Mouse (Mus musculus): ENCODE measurements around the gene Neurog2. TPM values are rescaled to one million over a fixed set of nuclear protein-coding genes. Genes with fewer than 3 reads are reported as not detected.

The Neurog2 gene
- polyA plus RNA-seq, 1 experiment from 2014 or later: 77.7 TPM

GRCm38 (mm10) chr3:127628311-127629184, 4.4 kb upstream of the Neurog2 start:
- Histone ChIP-seq H3K9ac (ENCODE audit: low read length) (peak overlapping the region; percentile 4; the same call in 1 of the 2 replicates), H3K27ac (ENCODE audit: low read depth, low read length) (peak overlapping the region; percentile 62; the same call in 1 of the 2 replicates), H3K9me3 (ENCODE audit: control insufficient read depth, low read length) (no peaks in the 10 kb centered on the region), H3K4me3 (ENCODE audit: low read depth, low read length) (no peak overlapping the region), H3K36me3 (ENCODE audit: control insufficient read depth, insufficient read depth, low read length) (no peaks in the 10 kb centered on the region), H3K4me1 (ENCODE audit: control insufficient read depth, insufficient read depth, low read length) (peaks cover 38% of the 10 kb centered on the region), H3K4me2 (peak overlapping the region; percentile 27; the same call in 1 of the 2 replicates), H3K27me3 (ENCODE audit: control insufficient read depth, insufficient read depth, low read length) (peaks cover 89% of the 10 kb centered on the region)
- WGBS: under 1% methylated on average over 37 of the region's 37 CpGs
- DNase-seq (ENCODE audit: low spot score, missing footprints): peak; percentile 95
- no peak for ATAC-seq (ENCODE audit: low FRiP score)

GRCm38 (mm10) chr3:127630190-127630589, 2.7 kb upstream of the Neurog2 start:
- H3K4me2 ChIP-seq: no peak overlapping the region
- WGBS: 8% methylated on average over 1 of the region's 1 CpGs
- peaks cover 90% of the 10 kb centered on the region for H3K27me3 ChIP-seq (ENCODE audit: control insufficient read depth, insufficient read depth, low read length)
- no peaks in the 10 kb centered on the region for H3K9me3 ChIP-seq (ENCODE audit: control insufficient read depth, low read length)
- ATAC-seq (ENCODE audit: low FRiP score) (no peak), DNase-seq (ENCODE audit: low spot score, missing footprints) (peak; percentile 90)
- peaks cover 38% of the 10 kb centered on the region for H3K4me1 ChIP-seq (ENCODE audit: control insufficient read depth, insufficient read depth, low read length)
- H3K27ac ChIP-seq (ENCODE audit: low read depth, low read length): no peak overlapping the region
- no peak overlapping the region for H3K4me3 ChIP-seq (ENCODE audit: low read depth, low read length)
- no peak overlapping the region for H3K9ac ChIP-seq (ENCODE audit: low read length)
- H3K36me3 ChIP-seq (ENCODE audit: control insufficient read depth, insufficient read depth, low read length): no peaks in the 10 kb centered on the region

- 2% methylated on average over 17 of the region's 17 CpGs for WGBS
- peak; percentile 92 for DNase-seq (ENCODE audit: low spot score, missing footprints)
- H3K36me3 ChIP-seq (ENCODE audit: control insufficient read depth, insufficient read depth, low read length): no peaks in the 10 kb centered on the region
- H3K4me2 ChIP-seq: peak overlapping the region; percentile 55
- H3K9ac ChIP-seq (ENCODE audit: low read length): no peak overlapping the region
- H3K4me1 ChIP-seq (ENCODE audit: control insufficient read depth, insufficient read depth, low read length): peaks cover 35% of the 10 kb centered on the region
- H3K4me3 ChIP-seq (ENCODE audit: low read depth, low read length): 0 out of 2 replicates have a peak overlapping the region, but pooled peaks have one; percentile 1
- no peaks in the 10 kb centered on the region for H3K9me3 ChIP-seq (ENCODE audit: control insufficient read depth, low read length)
- H3K27ac ChIP-seq (ENCODE audit: low read depth, low read length): no peak overlapping the region
- no peak for ATAC-seq (ENCODE audit: low FRiP score)
- peaks cover 86% of the 10 kb centered on the region for H3K27me3 ChIP-seq (ENCODE audit: control insufficient read depth, insufficient read depth, low read length)
Observed at GRCm38 (mm10) chr3:127630735-127631372, 2.1 kb upstream of the Neurog2 start.

- Histone ChIP-seq H3K36me3 (ENCODE audit: control insufficient read depth, insufficient read depth, low read length) (no peaks in the 10 kb centered on the region), H3K4me1 (ENCODE audit: control insufficient read depth, insufficient read depth, low read length) (peaks cover 29% of the 10 kb centered on the region), H3K27me3 (ENCODE audit: control insufficient read depth, insufficient read depth, low read length) (peaks cover 87% of the 10 kb centered on the region), H3K4me2 (peak overlapping the region; percentile 55), H3K9me3 (ENCODE audit: control insufficient read depth, low read length) (no peaks in the 10 kb centered on the region), H3K4me3 (ENCODE audit: low read depth, low read length) (no peak overlapping the region), H3K27ac (ENCODE audit: low read depth, low read length) (peak overlapping the region; percentile 1; the same call in 1 of the 2 replicates), H3K9ac (ENCODE audit: low read length) (no peak overlapping the region)
- ATAC-seq (ENCODE audit: low FRiP score): no peak
- 0% methylated on average over 10 of the region's 10 CpGs for WGBS
- DNase-seq (ENCODE audit: low spot score, missing footprints): peak; percentile 93
Observed at GRCm38 (mm10) chr3:127631582-127631981, 1.4 kb upstream of the Neurog2 start.

- no peaks in the 10 kb centered on the region for H3K36me3 ChIP-seq (ENCODE audit: control insufficient read depth, insufficient read depth, low read length)
- ATAC-seq (ENCODE audit: low FRiP score) (peak; percentile 85), DNase-seq (ENCODE audit: low spot score, missing footprints) (no peak)
- H3K27me3 ChIP-seq (ENCODE audit: control insufficient read depth, insufficient read depth, low read length): peaks cover 88% of the 10 kb centered on the region
- under 1% methylated on average over 27 of the region's 32 CpGs for WGBS
- peak overlapping the region; percentile 55 for H3K4me3 ChIP-seq (ENCODE audit: low read depth, low read length)
- peak overlapping the region; percentile 55 for H3K4me2 ChIP-seq
- H3K9ac ChIP-seq (ENCODE audit: low read length): peak overlapping the region; percentile 4; the same call in 1 of the 2 replicates
- H3K27ac ChIP-seq (ENCODE audit: low read depth, low read length): peak overlapping the region; percentile 81
- no peaks in the 10 kb centered on the region for H3K9me3 ChIP-seq (ENCODE audit: control insufficient read depth, low read length)
- peaks cover 22% of the 10 kb centered on the region for H3K4me1 ChIP-seq (ENCODE audit: control insufficient read depth, insufficient read depth, low read length)
Observed at GRCm38 (mm10) chr3:127632531-127632930, 404 bp upstream of the Neurog2 start.

- H3K27me3 ChIP-seq (ENCODE audit: control insufficient read depth, insufficient read depth, low read length): peaks cover 89% of the 10 kb centered on the region
- H3K4me2 ChIP-seq: peak overlapping the region; percentile 55
- no peaks in the 10 kb centered on the region for H3K9me3 ChIP-seq (ENCODE audit: control insufficient read depth, low read length)
- ATAC-seq (ENCODE audit: low FRiP score) (peak; percentile 65), DNase-seq (ENCODE audit: low spot score, missing footprints) (peak; percentile 99)
- H3K27ac ChIP-seq (ENCODE audit: low read depth, low read length): peak overlapping the region; percentile 81
- peak overlapping the region; percentile 65 for H3K9ac ChIP-seq (ENCODE audit: low read length)
- peaks cover 14% of the 10 kb centered on the region for H3K4me1 ChIP-seq (ENCODE audit: control insufficient read depth, insufficient read depth, low read length)
- 1% methylated on average over 58 of the region's 58 CpGs for WGBS
- H3K4me3 ChIP-seq (ENCODE audit: low read depth, low read length): peak overlapping the region; percentile 55
- H3K36me3 ChIP-seq (ENCODE audit: control insufficient read depth, insufficient read depth, low read length): no peaks in the 10 kb centered on the region
Observed at GRCm38 (mm10) chr3:127634101-127634983, 1.4 kb downstream of the Neurog2 start.

- ATAC-seq (ENCODE audit: low FRiP score) (no peak), DNase-seq (ENCODE audit: low spot score, missing footprints) (peak; percentile 88)
- H3K9ac ChIP-seq (ENCODE audit: low read length): peak overlapping the region; percentile 65
- H3K4me3 ChIP-seq (ENCODE audit: low read depth, low read length): peak overlapping the region; percentile 55
- no peaks in the 10 kb centered on the region for H3K9me3 ChIP-seq (ENCODE audit: control insufficient read depth, low read length)
- no peaks in the 10 kb centered on the region for H3K36me3 ChIP-seq (ENCODE audit: control insufficient read depth, insufficient read depth, low read length)
- peak overlapping the region; percentile 55 for H3K4me2 ChIP-seq
- H3K4me1 ChIP-seq (ENCODE audit: control insufficient read depth, insufficient read depth, low read length): peaks cover 21% of the 10 kb centered on the region
- H3K27ac ChIP-seq (ENCODE audit: low read depth, low read length): peak overlapping the region; percentile 81
- under 1% methylated on average over 3 of the region's 3 CpGs for whole genome bisulfite sequencing
- H3K27me3 ChIP-seq (ENCODE audit: control insufficient read depth, insufficient read depth, low read length): peaks cover 90% of the 10 kb centered on the region
Observed at GRCm38 (mm10) chr3:127634984-127635349, 2.0 kb downstream of the Neurog2 start.

- Histone ChIP-seq H3K27ac (ENCODE audit: low read depth, low read length) (peak overlapping the region; percentile 72), H3K9ac (ENCODE audit: low read length) (no peak overlapping the region)
- under 1% methylated on average over 36 of the region's 36 CpGs for whole genome bisulfite sequencing
Observed at GRCm38 (mm10) chr3:127639875-127640761, 7.2 kb downstream of the Neurog2 start.

More at GRCm38 (mm10) chr3:127639875-127640761, 7.2 kb downstream of the Neurog2 start:
- Histone ChIP-seq H3K27me3 (ENCODE audit: control insufficient read depth, insufficient read depth, low read length) (peaks cover 87% of the 10 kb centered on the region), H3K4me3 (ENCODE audit: low read depth, low read length) (no peak overlapping the region), H3K36me3 (ENCODE audit: control insufficient read depth, insufficient read depth, low read length) (no peaks in the 10 kb centered on the region), H3K4me2 (peak overlapping the region; percentile 29), H3K9me3 (ENCODE audit: control insufficient read depth, low read length) (no peaks in the 10 kb centered on the region), H3K4me1 (ENCODE audit: control insufficient read depth, insufficient read depth, low read length) (peaks cover 31% of the 10 kb centered on the region)
- DNase-seq (ENCODE audit: low spot score, missing footprints) (peak; percentile 100), ATAC-seq (ENCODE audit: low FRiP score) (peak; percentile 85)

Measured in midbrain, embryonic 11.5 days (tissue).